Mouse (Mus musculus): ENCODE measurements around the gene Lhfp. TPM values are rescaled to one million over a fixed set of nuclear protein-coding genes. Genes with fewer than 3 reads are reported as not detected.

Gene Lhfp
- polyA plus RNA-seq, 1 experiment from 2014 or later: 47.3 TPM

DNA sequence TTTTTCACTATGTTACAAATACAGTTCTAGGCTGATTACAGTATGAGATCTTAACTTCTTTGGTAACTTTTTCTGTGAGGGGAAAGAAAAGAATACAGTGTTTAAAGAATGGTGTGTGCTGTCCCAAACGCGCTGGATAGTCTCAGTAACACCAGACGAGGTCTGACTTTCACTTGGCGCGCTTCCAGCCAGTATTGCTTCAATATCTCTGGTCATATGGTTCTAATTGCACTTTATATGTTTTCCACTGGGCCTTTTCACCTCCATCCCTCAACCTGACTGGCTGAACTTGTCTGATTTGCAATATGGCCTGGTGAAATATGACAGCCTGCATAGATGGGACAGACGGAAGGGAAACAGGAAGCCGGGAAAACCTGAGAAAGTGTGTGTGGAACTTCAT is 2.9 kb downstream of the Lhfp start:
- peak overlapping the region; percentile 88 for H3K4me2 ChIP-seq (replicated peaks)
- peak overlapping the region; percentile 15 for H3K9ac ChIP-seq (replicated peaks)
- peak overlapping the region; percentile 20 for H3K4me3 ChIP-seq (replicated peaks)
- no peaks in the 10 kb centered on the region for H3K36me3 ChIP-seq
- H3K4me1 ChIP-seq (replicated peaks): peaks cover 32% of the 10 kb centered on the region
- 80% methylated on average over 7 of the region's 7 CpGs for WGBS
- no peak for ATAC-seq
- peaks cover 19% of the 10 kb centered on the region; the same call in 1 of the 2 replicates for H3K27me3 ChIP-seq
- no peak overlapping the region for H3K27ac ChIP-seq
- H3K9me3 ChIP-seq: no peaks in the 10 kb centered on the region

DNA sequence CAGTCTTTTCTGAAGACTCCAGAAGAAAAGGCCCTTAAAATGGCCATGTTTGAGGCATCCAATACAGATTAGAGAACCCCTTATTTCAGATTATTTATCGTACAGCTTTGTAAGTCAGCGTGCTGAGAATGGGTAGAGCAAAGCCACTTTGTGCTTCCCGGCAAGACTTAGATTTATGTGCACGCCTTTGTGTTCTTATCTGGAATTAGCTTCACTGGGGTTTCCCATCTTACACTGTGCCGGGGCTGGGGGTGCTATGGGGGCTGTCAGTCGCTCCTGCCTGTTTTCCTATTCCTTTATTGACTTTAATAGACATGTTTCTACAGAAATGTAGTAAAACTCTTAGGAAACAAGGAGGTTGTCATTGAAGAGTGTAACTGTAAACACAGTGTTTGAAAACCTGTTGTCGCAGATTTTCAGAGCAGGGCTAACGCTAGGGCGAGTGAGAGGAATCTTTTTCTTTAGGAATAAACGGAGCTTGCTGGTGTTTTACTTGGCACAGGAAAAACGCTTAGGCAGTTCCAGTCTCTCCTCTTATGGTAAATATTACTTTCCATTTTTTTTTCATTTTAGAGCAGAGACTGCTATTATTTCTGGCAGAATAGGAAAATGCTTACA is 3.5 kb downstream of the Lhfp start:
- WGBS: 67% methylated on average over 11 of the region's 11 CpGs
- Histone ChIP-seq H3K27ac (no peak overlapping the region), H3K9ac (replicated peaks) (peak overlapping the region; percentile 15), H3K4me3 (replicated peaks) (peak overlapping the region; percentile 20), H3K4me1 (replicated peaks) (peaks cover 32% of the 10 kb centered on the region), H3K27me3 (peaks cover 17% of the 10 kb centered on the region; the same call in 1 of the 2 replicates), H3K36me3 (no peaks in the 10 kb centered on the region), H3K9me3 (no peaks in the 10 kb centered on the region), H3K4me2 (replicated peaks) (peak overlapping the region; percentile 88)
- no peak for ATAC-seq

DNA sequence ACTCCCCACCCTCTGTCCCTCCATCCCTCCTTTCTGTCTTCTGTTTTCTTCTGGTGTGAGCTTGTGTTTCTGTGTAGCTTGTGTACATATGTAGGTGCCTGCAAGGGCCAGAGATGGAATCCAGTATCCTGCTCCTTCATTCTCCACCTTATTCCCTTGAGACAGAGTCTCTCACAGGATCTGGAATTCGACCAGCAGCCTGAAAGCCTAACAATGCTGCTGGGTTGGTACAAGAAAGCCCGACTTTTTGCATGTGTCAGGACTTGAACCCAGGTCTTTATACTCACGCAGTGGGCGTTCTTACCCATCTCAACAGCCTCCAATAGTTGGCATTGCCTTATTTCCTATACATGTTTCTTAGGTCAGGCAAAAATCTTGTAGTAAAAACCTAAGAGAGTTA is 4.4 kb downstream of the Lhfp start:
- Histone ChIP-seq H3K9me3 (no peaks in the 10 kb centered on the region), H3K9ac (replicated peaks) (no peak overlapping the region), H3K4me3 (replicated peaks) (no peak overlapping the region), H3K4me2 (replicated peaks) (0 out of 2 replicates have a peak overlapping the region, but pooled peaks have one; percentile 20), H3K4me1 (replicated peaks) (peaks cover 32% of the 10 kb centered on the region), H3K27ac (no peak overlapping the region), H3K36me3 (no peaks in the 10 kb centered on the region), H3K27me3 (0 out of 2 replicates have a peak, but pooled peaks cover 9% of the 10 kb centered on the region)
- 92% methylated on average over 4 of the region's 4 CpGs for WGBS
- ATAC-seq: no peak

DNA sequence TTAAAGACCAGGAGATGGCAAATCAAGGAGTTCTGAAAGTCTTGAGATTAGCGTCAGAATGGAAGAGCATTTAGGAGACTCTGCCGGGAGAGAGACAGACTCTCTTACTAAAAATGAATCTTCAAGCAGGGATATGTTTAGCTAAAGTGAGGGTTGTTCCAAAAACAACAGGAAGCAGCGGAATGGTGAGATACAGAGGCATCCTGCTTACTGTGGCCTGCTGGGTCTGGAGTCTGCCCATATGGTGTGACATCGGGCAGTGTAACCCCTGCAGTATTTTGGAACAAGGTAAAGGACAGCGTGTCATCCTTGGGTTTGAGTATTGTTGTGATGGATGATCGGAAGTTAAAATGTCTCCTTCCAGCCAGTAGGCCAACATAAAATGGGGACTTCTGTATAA is 5.0 kb downstream of the Lhfp start:
- 85% methylated on average over 6 of the region's 6 CpGs for WGBS
- ATAC-seq: no peak
- Histone ChIP-seq H3K27me3 (0 out of 2 replicates have a peak, but pooled peaks cover 9% of the 10 kb centered on the region), H3K4me1 (replicated peaks) (peaks cover 30% of the 10 kb centered on the region), H3K4me2 (replicated peaks) (no peak overlapping the region), H3K9me3 (no peaks in the 10 kb centered on the region), H3K4me3 (replicated peaks) (no peak overlapping the region), H3K27ac (no peak overlapping the region), H3K9ac (replicated peaks) (no peak overlapping the region), H3K36me3 (no peaks in the 10 kb centered on the region)

DNA sequence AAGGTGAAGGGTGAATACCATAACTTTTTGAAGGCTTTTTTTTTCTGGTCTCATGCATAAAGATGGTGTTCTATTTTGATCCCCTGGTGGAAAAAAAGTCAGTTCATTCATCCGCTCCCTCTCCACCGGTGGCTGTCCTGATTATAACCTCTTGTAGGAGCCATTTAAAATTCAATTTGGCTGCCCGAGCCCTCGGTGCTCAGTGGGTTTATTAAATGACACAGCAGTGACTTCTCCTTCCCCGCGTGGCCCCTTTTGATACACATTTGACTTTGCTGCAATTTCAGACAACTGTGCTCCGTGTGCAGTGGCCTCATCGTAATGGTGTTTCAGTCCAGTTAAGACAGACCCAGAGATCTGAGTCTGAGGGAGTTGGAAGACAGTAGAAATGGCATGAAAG is 11.1 kb downstream of the Lhfp start:
- no peaks in the 10 kb centered on the region for H3K36me3 ChIP-seq
- no peak overlapping the region for H3K9ac ChIP-seq (replicated peaks)
- H3K27me3 ChIP-seq: no peaks in the 10 kb centered on the region
- H3K4me2 ChIP-seq (replicated peaks): no peak overlapping the region
- WGBS: 21% methylated on average over 8 of the region's 8 CpGs
- no peak overlapping the region for H3K27ac ChIP-seq
- no peaks in the 10 kb centered on the region for H3K9me3 ChIP-seq
- peaks cover 18% of the 10 kb centered on the region; the same call in 1 of the 2 replicates for H3K4me1 ChIP-seq (replicated peaks)
- H3K4me3 ChIP-seq (replicated peaks): no peak overlapping the region
- ATAC-seq: no peak

DNA sequence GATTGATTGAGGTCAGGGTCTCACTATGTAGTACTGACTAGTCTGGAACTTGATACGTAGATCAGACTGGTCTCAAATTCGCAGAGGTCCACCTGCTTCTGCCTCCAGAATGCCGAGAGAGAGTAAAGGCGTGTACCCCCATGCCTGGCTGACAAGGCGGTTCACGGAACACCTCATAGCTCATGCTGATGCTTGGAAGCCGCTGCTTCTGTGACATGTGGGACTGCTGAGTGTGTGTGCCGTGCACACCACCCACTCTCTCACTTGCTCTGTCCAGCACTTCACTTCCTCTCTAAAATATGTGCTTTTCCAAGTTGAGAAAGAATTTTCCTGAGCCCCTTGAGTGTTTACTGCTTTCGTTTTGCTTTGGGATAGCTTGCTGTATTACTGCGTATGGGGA is 15.1 kb downstream of the Lhfp start:
- H3K27me3 ChIP-seq: no peaks in the 10 kb centered on the region
- H3K4me3 ChIP-seq (replicated peaks): no peak overlapping the region
- H3K27ac ChIP-seq: no peak overlapping the region
- H3K4me2 ChIP-seq (replicated peaks): no peak overlapping the region
- H3K9me3 ChIP-seq: no peaks in the 10 kb centered on the region
- no peaks in the 10 kb centered on the region for H3K36me3 ChIP-seq
- peaks cover 15% of the 10 kb centered on the region; the same call in 1 of the 2 replicates for H3K4me1 ChIP-seq (replicated peaks)
- no peak for ATAC-seq
- H3K9ac ChIP-seq (replicated peaks): no peak overlapping the region
- 91% methylated on average over 10 of the region's 10 CpGs for WGBS

DNA sequence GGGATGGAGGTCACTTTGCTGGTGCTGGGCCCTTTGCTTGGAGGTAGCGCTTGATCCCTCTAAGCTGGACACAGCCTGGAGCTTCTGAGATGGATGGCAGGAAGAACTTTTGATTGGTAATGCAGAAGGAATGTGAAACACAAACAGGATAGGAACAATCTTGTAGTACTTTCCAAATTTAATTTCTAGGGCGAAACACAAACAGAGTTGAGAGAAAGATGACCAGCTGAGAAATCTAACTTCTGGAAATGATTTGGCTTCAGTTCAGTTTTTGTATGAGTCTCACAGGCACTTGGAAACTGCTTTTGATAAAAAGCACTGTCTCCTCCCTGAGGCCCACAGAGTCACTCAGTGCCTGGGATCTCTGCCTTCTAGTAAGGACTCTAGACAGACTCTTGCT is 18.6 kb downstream of the Lhfp start:
- Histone ChIP-seq H3K4me1 (replicated peaks) (no peaks in the 10 kb centered on the region), H3K9ac (replicated peaks) (no peak overlapping the region), H3K4me2 (replicated peaks) (no peak overlapping the region), H3K27ac (no peak overlapping the region), H3K27me3 (no peaks in the 10 kb centered on the region), H3K36me3 (no peaks in the 10 kb centered on the region), H3K4me3 (replicated peaks) (no peak overlapping the region), H3K9me3 (no peaks in the 10 kb centered on the region)
- ATAC-seq: no peak
- 92% methylated on average over 2 of the region's 2 CpGs for WGBS

DNA sequence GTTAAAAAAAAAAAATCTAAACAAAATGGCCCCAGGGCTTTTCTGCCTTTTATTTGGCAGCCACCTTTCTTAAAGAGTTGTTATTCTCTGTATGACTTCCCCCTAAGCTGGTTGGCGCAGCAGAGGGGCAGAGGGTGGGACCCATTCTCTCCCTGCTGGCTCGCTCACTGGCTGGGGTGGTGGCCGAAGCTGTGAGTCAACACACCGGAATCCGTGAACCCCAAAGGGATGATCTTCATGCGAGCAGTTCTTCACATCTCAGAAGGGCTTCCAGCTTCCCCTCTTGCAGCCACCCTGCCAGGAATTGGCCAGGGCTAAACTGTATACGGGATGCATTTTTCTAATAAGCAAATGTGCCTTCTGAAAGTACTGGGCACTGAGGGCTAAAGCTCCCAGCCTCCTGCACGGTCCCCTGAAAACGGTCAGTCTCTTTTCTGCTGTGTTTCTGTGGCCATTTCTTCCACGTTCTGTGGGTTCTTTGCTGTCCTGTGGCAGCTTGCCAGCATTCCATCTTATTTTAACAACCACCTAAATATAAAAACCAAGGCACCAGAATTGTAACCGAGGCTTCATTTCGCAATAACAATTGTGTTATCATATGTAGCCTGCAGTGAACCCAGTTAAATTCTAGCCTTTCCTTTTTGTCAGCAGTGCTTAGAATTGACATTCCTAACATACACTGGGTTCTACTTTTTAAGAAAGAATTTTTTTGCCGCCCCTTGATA is 22.3 kb downstream of the Lhfp start:
- H3K4me1 ChIP-seq (replicated peaks): no peaks in the 10 kb centered on the region
- H3K4me2 ChIP-seq (replicated peaks): no peak overlapping the region
- H3K4me3 ChIP-seq (replicated peaks): no peak overlapping the region
- 63% methylated on average over 13 of the region's 13 CpGs for WGBS
- no peak overlapping the region for H3K9ac ChIP-seq (replicated peaks)
- no peak for ATAC-seq
- H3K9me3 ChIP-seq: no peaks in the 10 kb centered on the region
- no peak overlapping the region for H3K27ac ChIP-seq
- no peaks in the 10 kb centered on the region for H3K27me3 ChIP-seq
- H3K36me3 ChIP-seq: no peaks in the 10 kb centered on the region

DNA sequence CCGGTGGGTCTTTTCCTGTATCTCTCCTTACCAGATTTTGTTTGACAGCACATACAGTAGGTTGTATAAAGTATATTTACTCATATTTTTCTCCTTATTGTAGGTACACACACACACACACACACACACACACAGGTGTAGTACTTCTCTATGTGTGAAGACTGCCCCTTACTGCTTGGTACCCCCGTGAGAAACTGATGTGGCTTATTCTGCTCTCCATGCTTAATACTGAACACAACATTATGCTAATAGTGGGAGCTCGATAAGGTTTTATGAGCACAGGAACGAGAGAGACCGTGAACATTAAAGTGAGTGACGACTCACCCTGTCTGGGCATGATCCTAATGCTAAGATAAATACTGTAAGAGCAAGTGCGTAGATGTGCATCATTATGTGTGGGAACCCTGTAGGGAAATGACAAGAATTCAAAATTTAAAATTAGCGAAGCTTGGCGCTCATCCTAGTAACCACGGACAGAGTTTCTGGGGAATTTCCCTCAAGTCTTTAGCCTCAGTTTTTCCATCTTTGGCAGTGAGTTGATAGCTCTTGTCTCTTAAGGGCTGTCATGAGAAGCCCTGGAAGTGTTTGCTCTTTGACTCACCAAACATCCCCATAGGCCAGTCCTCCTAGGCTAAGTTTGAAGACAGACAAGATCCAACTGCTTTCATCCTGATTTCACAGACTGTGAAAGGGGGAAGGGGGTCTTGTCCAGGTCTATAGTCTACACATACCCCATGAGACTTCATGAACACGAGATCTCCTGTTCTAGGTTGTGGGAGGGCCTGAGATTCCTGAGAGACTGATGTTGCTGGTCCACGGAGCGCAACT is 24.2 kb downstream of the Lhfp start:
- 88% methylated on average over 13 of the region's 13 CpGs for WGBS
- no peak overlapping the region for H3K4me3 ChIP-seq (replicated peaks)
- no peaks in the 10 kb centered on the region for H3K4me1 ChIP-seq (replicated peaks)
- H3K9ac ChIP-seq (replicated peaks): no peak overlapping the region
- no peaks in the 10 kb centered on the region for H3K36me3 ChIP-seq
- no peak overlapping the region for H3K27ac ChIP-seq
- no peak for ATAC-seq
- no peaks in the 10 kb centered on the region for H3K9me3 ChIP-seq
- no peak overlapping the region for H3K4me2 ChIP-seq (replicated peaks)
- H3K27me3 ChIP-seq: no peaks in the 10 kb centered on the region

DNA sequence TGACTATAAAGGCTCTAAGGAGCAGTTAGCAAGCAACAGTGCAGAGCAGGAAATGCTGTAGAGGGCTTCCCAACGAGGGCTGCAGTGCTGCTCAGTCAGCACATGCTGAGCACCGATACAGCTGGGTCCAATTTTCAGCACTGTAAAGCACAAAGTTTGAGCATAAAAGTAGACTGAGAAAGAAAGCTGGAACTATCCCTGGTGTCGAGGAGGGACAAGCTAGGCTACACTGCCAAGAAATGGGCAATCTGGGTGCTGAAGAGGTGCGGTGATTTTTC is 24.7 kb downstream of the Lhfp start:
- H3K4me2 ChIP-seq (replicated peaks): no peak overlapping the region
- 84% methylated on average over 4 of the region's 4 CpGs for WGBS
- H3K4me3 ChIP-seq (replicated peaks): no peak overlapping the region
- H3K36me3 ChIP-seq: no peaks in the 10 kb centered on the region
- H3K9ac ChIP-seq (replicated peaks): no peak overlapping the region
- no peak for ATAC-seq
- H3K27ac ChIP-seq: no peak overlapping the region
- no peaks in the 10 kb centered on the region for H3K4me1 ChIP-seq (replicated peaks)
- no peaks in the 10 kb centered on the region for H3K27me3 ChIP-seq
- H3K9me3 ChIP-seq: no peaks in the 10 kb centered on the region

DNA sequence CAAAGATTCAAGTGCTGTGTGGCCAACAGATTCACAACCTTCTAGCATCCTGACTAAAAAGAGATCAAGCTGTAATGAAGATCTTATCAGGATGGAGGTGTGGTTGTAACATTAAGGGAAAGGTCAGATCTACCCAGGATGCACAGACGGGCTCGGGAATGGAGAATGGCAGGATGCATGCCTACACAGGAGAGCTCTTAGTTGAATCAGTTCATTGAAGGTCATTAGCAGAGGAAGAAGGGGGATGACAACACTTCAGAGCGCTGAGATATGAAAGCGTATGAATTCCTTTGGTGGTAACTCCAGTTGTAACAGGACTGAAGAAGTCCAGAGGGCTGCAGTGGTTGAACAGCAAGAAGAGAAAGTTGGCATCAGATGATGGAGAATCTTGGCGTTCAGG is 27.1 kb downstream of the Lhfp start:
- no peak overlapping the region for H3K9ac ChIP-seq (replicated peaks)
- no peak overlapping the region for H3K4me2 ChIP-seq (replicated peaks)
- no peaks in the 10 kb centered on the region for H3K36me3 ChIP-seq
- no peaks in the 10 kb centered on the region for H3K27me3 ChIP-seq
- ATAC-seq: no peak
- H3K9me3 ChIP-seq: no peaks in the 10 kb centered on the region
- no peaks in the 10 kb centered on the region for H3K4me1 ChIP-seq (replicated peaks)
- H3K27ac ChIP-seq: no peak overlapping the region
- 93% methylated on average over 5 of the region's 5 CpGs for WGBS
- no peak overlapping the region for H3K4me3 ChIP-seq (replicated peaks)

DNA sequence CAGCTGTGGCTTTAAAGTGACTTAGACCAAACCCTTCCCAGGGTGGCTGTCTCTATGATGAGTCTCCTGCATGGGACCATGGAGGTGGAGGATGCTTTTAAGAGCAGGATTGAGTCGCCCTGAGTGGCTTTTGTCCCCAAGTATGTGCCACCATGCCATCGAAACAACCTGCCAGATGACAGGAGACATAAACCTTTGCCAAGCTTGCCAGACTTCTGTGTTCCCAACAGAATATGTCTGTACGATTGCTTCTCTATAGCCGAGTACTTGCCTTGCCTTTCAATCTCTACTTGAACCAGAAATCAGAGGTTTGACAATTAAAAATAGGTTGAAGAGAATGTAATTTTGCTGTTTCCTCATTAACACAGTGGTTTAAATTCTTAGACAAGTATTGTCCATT is 32.9 kb downstream of the Lhfp start:
- Histone ChIP-seq H3K36me3 (no peaks in the 10 kb centered on the region), H3K9ac (replicated peaks) (no peak overlapping the region), H3K9me3 (no peaks in the 10 kb centered on the region), H3K4me1 (replicated peaks) (no peaks in the 10 kb centered on the region), H3K27ac (no peak overlapping the region), H3K27me3 (no peaks in the 10 kb centered on the region), H3K4me3 (replicated peaks) (no peak overlapping the region), H3K4me2 (replicated peaks) (no peak overlapping the region)
- ATAC-seq: no peak
- WGBS: 94% methylated on average over 4 of the region's 4 CpGs

All from midbrain, embryonic 13.5 days (tissue).